Mouse (Mus musculus) midbrain, postnatal 0 days (tissue): ENCODE measurements at regions not wholly inside any gene's neighbourhood (a gene's known extent, or its start where the extent isn't known, plus 50 kb on each side); places are given as distances from the start of the nearest gene placed in this dataset.

Source experiments
- ATAC-seq: fragments of 200-750 bp; cut with Nextera tagmentation; 2 replicates; pipeline ENCODE4 v1.8.0; 2017; ENCODE audit warnings: moderate number of reproducible peaks, mild to moderate bottlenecking, moderate TSS enrichment, moderate library complexity; ENCODE audit not compliant: low FRiP score
- DNase-seq: peaks from one replicate; pipeline ENCODE4 v3.0.0-alpha.2; 2015; ENCODE audit warnings: low spot score
- H3K27ac ChIP-seq: fragments of 300-500 bp; sonication (generic); 2 replicates; pipeline ENCODE4 v1.5.1; 2014; ENCODE audit warnings: low read depth, mild to moderate bottlenecking, low read length, mixed read lengths
- H3K27me3 ChIP-seq: fragments of 300-500 bp; sonication (generic); 2 replicates; pipeline ENCODE4 v1.6.1; 2014; ENCODE audit warnings: low read length, control low read depth, mixed read lengths; ENCODE audit not compliant: insufficient read depth
- H3K36me3 ChIP-seq: fragments of 300-500 bp; sonication (generic); 2 replicates; pipeline ENCODE4 v1.6.1; 2014; ENCODE audit warnings: low read length, control low read depth, mixed read lengths; ENCODE audit not compliant: insufficient read depth
- H3K4me1 ChIP-seq: fragments of 300-500 bp; sonication (generic); 2 replicates; pipeline ENCODE4 v1.6.1; 2014; ENCODE audit warnings: mild to moderate bottlenecking, control low read depth, antibody characterized with exemption, low read length, mixed read lengths; ENCODE audit not compliant: insufficient read depth
- H3K4me2 ChIP-seq: fragments of 300-500 bp; sonication (generic); 2 replicates; pipeline ENCODE4 v1.6.1; 2014; ENCODE audit warnings: low read depth, mild to moderate bottlenecking, low read length, mixed read lengths; ENCODE audit not compliant: poor library complexity, severe bottlenecking
- H3K4me3 ChIP-seq: fragments of 300-500 bp; sonication (generic); 2 replicates; pipeline ENCODE4 v1.5.1; 2014; ENCODE audit warnings: low read depth, mild to moderate bottlenecking, low read length, moderate library complexity
- H3K9ac ChIP-seq: fragments of 300-500 bp; sonication (generic); replicated peaks from 2 replicates; pipeline ENCODE4 v1.6.1; 2014; ENCODE audit warnings: mild to moderate bottlenecking, low read length, moderate library complexity, mixed read lengths; ENCODE audit not compliant: poor library complexity, severe bottlenecking
- H3K9me3 ChIP-seq: fragments of 300-500 bp; sonication (generic); 2 replicates; pipeline ENCODE4 v1.6.1; 2016; ENCODE audit warnings: low read length, control low read depth
- CTCF ChIP-seq: IDR thresholded peaks from 2 replicates; pipeline ENCODE4 v1.5.1; 2016; ENCODE audit warnings: antibody characterized with exemption, mild to moderate bottlenecking
- WGBS: fragments of 180-500 bp; shearing (Covaris S2); extraction: QIAGEN DNeasy Blood & Tissue Kit; methylation state at CpG from one replicate; pipeline ENCODE4 v1.1.7; 2014; 5-methylcytosine and 5-hydroxymethylcytosine counted together

DNA sequence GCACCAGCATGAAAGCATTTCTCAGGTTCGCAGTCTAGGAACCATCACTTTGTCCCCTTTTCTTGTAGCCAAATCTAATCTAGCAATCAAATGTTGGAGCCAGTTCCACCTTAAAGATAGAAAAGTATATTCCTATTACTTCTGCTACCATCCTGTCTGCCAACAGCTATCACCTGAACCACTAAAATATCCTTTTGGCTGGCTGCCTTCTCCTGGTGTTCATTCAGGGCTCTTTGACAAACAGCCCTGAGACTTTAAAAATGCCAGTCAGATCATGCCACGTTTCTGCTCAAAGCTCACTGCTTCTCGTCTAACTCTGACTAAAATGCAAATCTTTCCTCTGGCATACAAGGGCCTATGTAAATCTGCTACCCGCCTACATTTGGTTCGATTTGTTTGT is 439.7 kb upstream of the Fam92a start:
- TF ChIP-seq CTCF, result no peak

DNA sequence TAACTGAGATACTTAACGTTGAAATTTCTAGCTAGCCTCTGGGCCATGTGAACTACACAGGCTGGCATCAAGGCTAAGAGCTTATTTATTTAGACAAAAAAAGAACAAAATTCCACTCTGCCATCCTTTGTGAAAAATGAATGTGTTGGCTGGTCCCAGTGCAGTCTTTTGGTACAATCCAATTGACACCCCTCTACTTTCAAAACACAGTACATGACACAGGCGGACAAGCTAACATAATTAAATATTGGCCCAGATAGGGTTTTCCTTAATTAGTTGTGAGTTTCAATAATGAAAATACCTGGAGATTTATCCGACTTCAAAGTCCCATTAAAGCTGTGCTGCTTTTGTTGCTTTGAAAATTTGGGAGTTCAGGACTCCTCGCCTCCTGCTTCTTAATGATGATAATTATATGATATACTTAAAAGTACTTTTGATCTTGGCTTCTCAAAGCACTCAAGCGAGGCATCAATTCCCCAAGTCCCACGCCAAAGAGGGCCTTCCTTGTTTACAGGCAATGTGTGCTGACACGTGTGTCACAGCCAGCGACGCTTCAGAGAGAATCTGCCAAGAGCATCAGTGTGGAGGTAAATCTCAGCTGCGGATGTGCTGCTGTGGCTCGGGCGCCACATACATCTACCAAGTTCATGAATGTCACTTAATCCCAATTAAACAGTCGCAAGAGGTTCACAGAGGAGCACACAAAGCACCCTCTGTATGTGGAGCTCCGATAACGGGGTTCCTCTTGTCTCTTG is 429.5 kb upstream of the Fam92a start:
- H3K4me1 ChIP-seq, result no peaks in the 10 kb centered on the region
- no peaks in the 10 kb centered on the region for H3K9me3 ChIP-seq
- TF ChIP-seq CTCF, result no peak
- no peak overlapping the region for H3K9ac ChIP-seq
- no peak overlapping the region for H3K27ac ChIP-seq
- H3K4me2 ChIP-seq, result no peak overlapping the region
- H3K36me3 ChIP-seq, result no peaks in the 10 kb centered on the region
- 55% methylated on average over 15 of the region's 15 CpGs for WGBS
- ATAC-seq (no peak), DNase-seq (no peak)
- no peaks in the 10 kb centered on the region for H3K27me3 ChIP-seq
- H3K4me3 ChIP-seq, result no peak overlapping the region

More for the DNA sequence above, 439.7 kb upstream of the Fam92a start:
- H3K4me1 ChIP-seq, result no peaks in the 10 kb centered on the region
- no peak overlapping the region for H3K4me3 ChIP-seq
- H3K27ac ChIP-seq, result no peak overlapping the region
- no peak overlapping the region for H3K4me2 ChIP-seq
- H3K36me3 ChIP-seq, result no peaks in the 10 kb centered on the region
- DNase-seq, result no peak
- WGBS, result 49% methylated on average over 5 of the region's 5 CpGs
- no peaks in the 10 kb centered on the region for H3K9me3 ChIP-seq
- H3K9ac ChIP-seq, result no peak overlapping the region
- ATAC-seq, result no peak
- no peaks in the 10 kb centered on the region for H3K27me3 ChIP-seq

DNA sequence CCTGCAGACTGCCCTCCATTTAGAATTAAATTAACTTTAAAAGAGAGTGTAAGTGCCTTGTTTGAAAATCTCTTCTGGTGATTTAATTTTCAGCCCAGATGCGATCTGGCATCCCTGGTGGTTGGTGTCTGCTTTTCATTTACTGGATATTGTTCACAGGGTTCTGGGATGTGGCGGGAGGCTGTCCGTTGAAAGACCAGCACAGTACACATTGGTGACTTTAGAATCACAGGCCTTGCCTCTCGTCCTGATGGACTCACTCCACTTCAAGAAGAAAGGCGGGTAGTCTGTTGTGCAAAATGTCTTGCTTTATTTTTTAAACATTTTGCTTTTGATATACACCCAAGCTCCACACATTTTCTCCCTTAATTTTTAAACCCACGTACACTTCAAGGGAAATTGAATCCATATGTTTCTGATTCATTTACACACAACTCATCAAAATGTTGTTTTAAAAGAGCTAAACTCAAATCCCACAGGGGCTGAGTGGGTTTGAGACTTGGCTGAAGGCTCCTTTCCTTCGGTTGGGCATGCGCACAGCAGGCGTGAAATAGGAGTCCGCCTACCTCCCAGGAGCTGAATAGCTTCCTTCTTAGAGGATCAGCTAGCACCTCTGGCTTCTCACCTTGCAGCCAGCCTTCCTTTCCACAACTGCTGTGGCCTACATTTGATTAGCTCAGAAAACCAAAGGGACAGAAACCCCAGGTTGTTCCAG is 424.1 kb upstream of the Fam92a start:
- no peak for TF ChIP-seq CTCF
- H3K4me3 ChIP-seq, result no peak overlapping the region
- 70% methylated on average over 10 of the region's 10 CpGs for WGBS
- H3K36me3 ChIP-seq, result no peaks in the 10 kb centered on the region
- H3K9ac ChIP-seq, result no peak overlapping the region
- H3K4me1 ChIP-seq, result no peaks in the 10 kb centered on the region
- H3K27me3 ChIP-seq, result no peaks in the 10 kb centered on the region
- no peak overlapping the region for H3K27ac ChIP-seq
- DNase-seq (no peak), ATAC-seq (no peak)
- H3K9me3 ChIP-seq, result no peaks in the 10 kb centered on the region
- H3K4me2 ChIP-seq, result no peak overlapping the region

DNA sequence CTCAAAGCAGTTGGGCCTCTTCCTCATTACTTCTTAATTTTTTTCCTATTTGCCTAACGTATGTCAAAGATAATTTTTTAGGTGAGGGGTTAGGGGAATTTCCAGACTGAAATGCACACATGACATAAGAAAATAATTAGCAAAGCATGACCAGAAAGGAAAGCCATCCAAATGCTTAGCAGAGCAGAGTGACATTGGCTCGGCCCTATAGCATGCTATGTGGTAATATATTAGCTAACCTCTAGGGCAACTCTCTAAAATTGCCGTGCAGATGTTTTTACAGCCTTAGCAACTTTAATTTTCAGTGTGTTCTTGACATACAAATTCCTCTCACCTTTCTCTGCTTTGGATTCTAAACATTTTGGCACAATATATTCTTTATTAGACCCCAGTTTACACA is 421.2 kb upstream of the Fam92a start:
- H3K27me3 ChIP-seq, result no peaks in the 10 kb centered on the region
- ATAC-seq, result no peak
- 53% methylated on average over 3 of the region's 3 CpGs for WGBS

DNA sequence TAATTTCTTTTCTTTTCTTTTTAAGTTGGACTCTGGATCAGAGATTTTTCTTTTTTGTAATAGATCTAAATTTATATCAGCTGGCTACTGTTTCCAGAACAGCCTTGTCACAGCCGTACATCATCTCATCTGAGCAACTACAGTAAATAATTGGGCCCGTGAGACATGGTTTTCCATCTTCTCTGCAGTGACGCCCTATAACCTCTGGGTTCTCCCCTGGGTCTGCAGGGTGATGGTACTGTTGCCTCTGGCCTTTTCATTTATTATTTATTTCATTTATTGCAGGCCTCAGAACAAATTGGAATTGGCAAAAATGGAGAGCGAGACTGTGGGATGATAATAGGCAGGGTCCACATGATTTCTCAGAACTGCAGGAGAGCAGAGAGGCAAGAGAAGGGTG is 406.3 kb upstream of the Fam92a start:
- ATAC-seq (no peak), DNase-seq (no peak)
- H3K4me3 ChIP-seq, result no peak overlapping the region
- H3K4me1 ChIP-seq, result no peaks in the 10 kb centered on the region
- no peaks in the 10 kb centered on the region for H3K36me3 ChIP-seq
- no peaks in the 10 kb centered on the region for H3K9me3 ChIP-seq
- no peaks in the 10 kb centered on the region for H3K27me3 ChIP-seq
- WGBS, result 68% methylated on average over 4 of the region's 4 CpGs
- no peak overlapping the region for H3K4me2 ChIP-seq
- no peak overlapping the region for H3K9ac ChIP-seq
- no peak for TF ChIP-seq CTCF
- H3K27ac ChIP-seq, result no peak overlapping the region

More for the DNA sequence above, 421.2 kb upstream of the Fam92a start:
- no peak for DNase-seq
- H3K36me3 ChIP-seq, result no peaks in the 10 kb centered on the region
- H3K4me1 ChIP-seq, result no peaks in the 10 kb centered on the region
- no peaks in the 10 kb centered on the region for H3K9me3 ChIP-seq
- H3K4me2 ChIP-seq, result no peak overlapping the region
- H3K9ac ChIP-seq, result no peak overlapping the region
- peak; percentile 8; the same call in 1 of the 2 replicates for TF ChIP-seq CTCF
- no peak overlapping the region for H3K4me3 ChIP-seq
- no peak overlapping the region for H3K27ac ChIP-seq

DNA sequence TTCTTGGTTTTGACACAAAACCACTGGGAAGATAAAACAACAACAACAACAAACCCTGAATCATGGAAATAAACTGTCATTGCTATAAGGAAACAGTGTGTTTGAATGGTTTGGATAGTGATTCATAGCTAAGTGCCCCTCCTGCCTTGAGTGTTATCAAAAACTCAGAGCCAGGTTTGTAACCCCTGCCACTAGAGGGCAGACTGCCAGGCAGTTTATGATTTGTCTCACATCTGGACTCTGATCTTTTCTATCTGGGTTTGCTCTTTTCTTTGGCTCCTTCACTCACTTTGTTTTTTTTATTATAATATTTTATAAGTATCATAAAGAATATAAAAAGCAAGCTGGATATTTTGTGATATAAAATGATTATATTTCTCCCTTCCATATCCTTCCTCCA is 400.1 kb upstream of the Fam92a start:
- DNase-seq, result no peak
- H3K4me1 ChIP-seq, result no peaks in the 10 kb centered on the region

More for the DNA sequence above, 400.1 kb upstream of the Fam92a start:
- Histone ChIP-seq H3K4me2 (no peak overlapping the region), H3K36me3 (no peaks in the 10 kb centered on the region), H3K9me3 (no peaks in the 10 kb centered on the region), H3K9ac (no peak overlapping the region), H3K27me3 (no peaks in the 10 kb centered on the region), H3K27ac (no peak overlapping the region), H3K4me3 (no peak overlapping the region)
- ATAC-seq, result no peak
- peak; percentile 48 for TF ChIP-seq CTCF
